Mouse (Mus musculus): ENCODE data around the gene Cyp3a57. TPM values are rescaled to one million over a fixed set of nuclear protein-coding genes. Genes with fewer than 3 reads are reported as not detected.
"Not testable (repeated sequence)": the region's sequence is repeated elsewhere in the genome, so short reads cannot be mapped to it uniquely, and the experiment has no call there.

Gene Cyp3a57
- not detected in 2 replicates for polyA plus RNA-seq (2012; rRNA removed)
- not detected in 2 replicates for polyA plus RNA-seq (2014; fragmentation: Nextera tagmentation; extraction: Ambion mirVana)

- Histone ChIP-seq H3K27me3 (ENCODE audit: control insufficient read depth, insufficient read depth, low read length) (no peaks in the 10 kb centered on the region), H3K4me2 (replicated peaks; ENCODE audit: low read depth, low read length, severe bottlenecking) (no peak within 1 kb of the TSS), H3K4me1 (ENCODE audit: control insufficient read depth, insufficient read depth, low read length) (no peaks in the 10 kb centered on the region), H3K27ac (replicated peaks; ENCODE audit: low read depth, low read length) (no peak within 1 kb of the TSS), H3K9ac (ENCODE audit: low read depth, low read length, severe bottlenecking) (no peak within 1 kb of the TSS), H3K36me3 (ENCODE audit: control insufficient read depth, insufficient read depth, low read length) (no peaks in the 10 kb centered on the region), H3K9me3 (ENCODE audit: control insufficient read depth, low read length) (no peaks in the 10 kb centered on the region), H3K4me3 (replicated peaks; ENCODE audit: low read length) (no peak within 1 kb of the TSS)
- no peak for TF ChIP-seq POLR2A (IDR thresholded peaks at IDR 0.05; ENCODE audit: borderline replicate concordance, extremely low read depth, insufficient read depth, insufficient read length)
- ATAC-seq (ENCODE audit: low FRiP score, low read depth) (no peak), DNase-seq (ENCODE audit: low spot score) (no peak)
- WGBS, result 80% methylated on average over 1 of the region's 1 CpGs
These were observed at the start of gene Cyp3a57 for GRCm38 (mm10) chr5:145344941-145345340. TSS of gene Cyp3a57 (plus strand) at chr5:145345279.

- DNase-seq (ENCODE audit: low spot score), result no peak
These were observed 44.6 kb upstream of the Cyp3a57 start for GRCm38 (mm10) chr5:145300469-145300868.

GRCm38 (mm10) chr5:145301796-145302195, 43.3 kb upstream of the Cyp3a57 start:
- WGBS, result 73% methylated on average over 4 of the region's 4 CpGs
- not testable (repeated sequence) for DNase-seq (ENCODE audit: low spot score); ATAC-seq (ENCODE audit: low FRiP score, low read depth); H3K27ac ChIP-seq (replicated peaks; ENCODE audit: low read depth, low read length); H3K36me3 ChIP-seq (ENCODE audit: control insufficient read depth, insufficient read depth, low read length); H3K9me3 ChIP-seq (ENCODE audit: control insufficient read depth, low read length); H3K4me1 ChIP-seq (ENCODE audit: control insufficient read depth, insufficient read depth, low read length); H3K27me3 ChIP-seq (ENCODE audit: control insufficient read depth, insufficient read depth, low read length); H3K4me2 ChIP-seq (replicated peaks; ENCODE audit: low read depth, low read length, severe bottlenecking); H3K9ac ChIP-seq (ENCODE audit: low read depth, low read length, severe bottlenecking); H3K4me3 ChIP-seq (replicated peaks; ENCODE audit: low read length)

More at GRCm38 (mm10) chr5:145300469-145300868, 44.6 kb upstream of the Cyp3a57 start:
- no peak for TF ChIP-seq POLR2A (IDR thresholded peaks at IDR 0.05; ENCODE audit: borderline replicate concordance, extremely low read depth, insufficient read depth, insufficient read length)
- no peaks in the 10 kb centered on the region for H3K27me3 ChIP-seq (ENCODE audit: control insufficient read depth, insufficient read depth, low read length)
- H3K27ac ChIP-seq (replicated peaks; ENCODE audit: low read depth, low read length), result no peak overlapping the region
- H3K36me3 ChIP-seq (ENCODE audit: control insufficient read depth, insufficient read depth, low read length), result no peaks in the 10 kb centered on the region
- H3K9me3 ChIP-seq (ENCODE audit: control insufficient read depth, low read length), result no peaks in the 10 kb centered on the region
- no peak overlapping the region for H3K4me3 ChIP-seq (replicated peaks; ENCODE audit: low read length)
- H3K4me1 ChIP-seq (ENCODE audit: control insufficient read depth, insufficient read depth, low read length), result no peaks in the 10 kb centered on the region
- ATAC-seq (ENCODE audit: low FRiP score, low read depth), result no peak
- no peak overlapping the region for H3K4me2 ChIP-seq (replicated peaks; ENCODE audit: low read depth, low read length, severe bottlenecking)
- H3K9ac ChIP-seq (ENCODE audit: low read depth, low read length, severe bottlenecking), result no peak overlapping the region

GRCm38 (mm10) chr5:145302424-145302823, 42.7 kb upstream of the Cyp3a57 start:
- TF ChIP-seq POLR2A (IDR thresholded peaks at IDR 0.05; ENCODE audit: borderline replicate concordance, extremely low read depth, insufficient read depth, insufficient read length), result no peak
- Histone ChIP-seq H3K9me3 (ENCODE audit: control insufficient read depth, low read length) (no peaks in the 10 kb centered on the region), H3K4me1 (ENCODE audit: control insufficient read depth, insufficient read depth, low read length) (no peaks in the 10 kb centered on the region), H3K27me3 (ENCODE audit: control insufficient read depth, insufficient read depth, low read length) (no peaks in the 10 kb centered on the region), H3K36me3 (ENCODE audit: control insufficient read depth, insufficient read depth, low read length) (no peaks in the 10 kb centered on the region), H3K4me2 (replicated peaks; ENCODE audit: low read depth, low read length, severe bottlenecking) (no peak overlapping the region), H3K4me3 (replicated peaks; ENCODE audit: low read length) (no peak overlapping the region), H3K27ac (replicated peaks; ENCODE audit: low read depth, low read length) (no peak overlapping the region), H3K9ac (ENCODE audit: low read depth, low read length, severe bottlenecking) (no peak overlapping the region)
- DNase-seq (ENCODE audit: low spot score) (no peak), ATAC-seq (ENCODE audit: low FRiP score, low read depth) (no peak)
- WGBS, result 78% methylated on average over 1 of the region's 1 CpGs

- H3K9ac ChIP-seq (ENCODE audit: low read depth, low read length, severe bottlenecking); DNase-seq (ENCODE audit: low spot score); H3K4me3 ChIP-seq (replicated peaks; ENCODE audit: low read length); H3K4me1 ChIP-seq (ENCODE audit: control insufficient read depth, insufficient read depth, low read length); H3K9me3 ChIP-seq (ENCODE audit: control insufficient read depth, low read length); ATAC-seq (ENCODE audit: low FRiP score, low read depth); H3K4me2 ChIP-seq (replicated peaks; ENCODE audit: low read depth, low read length, severe bottlenecking); H3K36me3 ChIP-seq (ENCODE audit: control insufficient read depth, insufficient read depth, low read length); H3K27ac ChIP-seq (replicated peaks; ENCODE audit: low read depth, low read length); H3K27me3 ChIP-seq (ENCODE audit: control insufficient read depth, insufficient read depth, low read length): not testable (repeated sequence)
- 94% methylated on average over 4 of the region's 4 CpGs for WGBS
These were observed 38.1 kb upstream of the Cyp3a57 start for GRCm38 (mm10) chr5:145306953-145307352.

- not testable (repeated sequence) for H3K4me3 ChIP-seq (replicated peaks; ENCODE audit: low read length); H3K9ac ChIP-seq (ENCODE audit: low read depth, low read length, severe bottlenecking); H3K4me2 ChIP-seq (replicated peaks; ENCODE audit: low read depth, low read length, severe bottlenecking); ATAC-seq (ENCODE audit: low FRiP score, low read depth); H3K27me3 ChIP-seq (ENCODE audit: control insufficient read depth, insufficient read depth, low read length); H3K36me3 ChIP-seq (ENCODE audit: control insufficient read depth, insufficient read depth, low read length); H3K27ac ChIP-seq (replicated peaks; ENCODE audit: low read depth, low read length); DNase-seq (ENCODE audit: low spot score); H3K4me1 ChIP-seq (ENCODE audit: control insufficient read depth, insufficient read depth, low read length); H3K9me3 ChIP-seq (ENCODE audit: control insufficient read depth, low read length)
- WGBS, result 83% methylated on average over 3 of the region's 3 CpGs
These were observed 37.3 kb upstream of the Cyp3a57 start for GRCm38 (mm10) chr5:145307811-145308210.
